Mouse (Mus musculus) liver, embryonic 14.5 days (tissue): ENCODE results near the gene Lrrc40.

Source experiments
- CTCF ChIP-seq: IDR thresholded peaks from 2 replicates; pipeline ENCODE4 v1.5.1; 2016; ENCODE audit warnings: antibody characterized with exemption, low read depth, control low read depth
- EP300 ChIP-seq: IDR thresholded peaks from 2 replicates; pipeline ENCODE4 v1.6.1; 2016; ENCODE audit warnings: antibody characterized with exemption, low read depth

DNA sequence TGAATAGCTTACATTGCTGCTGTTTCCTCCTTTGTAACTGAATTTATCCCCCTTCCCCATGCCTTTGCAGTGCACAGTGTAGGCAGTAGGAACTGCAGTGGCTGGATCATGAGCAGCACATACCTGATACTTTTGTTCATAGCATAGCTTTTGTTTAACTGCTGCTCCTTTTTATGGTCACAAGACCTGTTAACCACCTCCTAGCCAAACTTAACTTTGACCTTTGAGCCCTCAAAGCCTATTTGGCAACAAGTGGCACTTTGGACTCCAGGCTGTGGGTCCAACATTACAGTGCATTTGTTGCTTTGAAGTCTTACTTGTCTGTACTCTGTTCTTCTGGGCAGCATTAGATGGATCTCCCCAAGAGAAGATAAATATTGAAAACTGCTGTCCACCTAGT is 43.1 kb upstream of the Lrrc40 start:
- TF ChIP-seq CTCF (no peak), EP300 (no peak)
